Mouse (Mus musculus) hematopoietic stem cell, adult 5-6 weeks (primary cell): ENCODE data around the gene Cavin2. TPM values are rescaled to one million over a fixed set of nuclear protein-coding genes. Genes with fewer than 3 reads are reported as not detected.

Experiments
- ATAC-seq, 2 experiments: fragments of 125-278 bp in 1 of 2; replicated peaks in 1 of 2; 2 replicates each; pipeline ENCODE4 v1.8.0; 2016 to 2017; ENCODE audit warnings: inconsistent platforms in 2 of 2, mild to moderate bottlenecking in 2 of 2, moderate number of reproducible peaks in 2 of 2, low read depth in 1 of 2, moderate TSS enrichment in 1 of 2; ENCODE audit not compliant: low FRiP score in 2 of 2, poor library complexity in 2 of 2, severe bottlenecking in 2 of 2, insufficient read depth in 1 of 2, low TSS enrichment in 1 of 2
- total RNA-seq: library from RNA; stranded (forward); fragments of 172-1452, 232-1000 nt; gene quantifications from 2 replicates; pipeline ENCODE4 v1.2.3, GENCODE M21; 2017

Cavin2 gene
- total RNA-seq, 1 experiment from 2014 or later = 8.6 TPM

DNA sequence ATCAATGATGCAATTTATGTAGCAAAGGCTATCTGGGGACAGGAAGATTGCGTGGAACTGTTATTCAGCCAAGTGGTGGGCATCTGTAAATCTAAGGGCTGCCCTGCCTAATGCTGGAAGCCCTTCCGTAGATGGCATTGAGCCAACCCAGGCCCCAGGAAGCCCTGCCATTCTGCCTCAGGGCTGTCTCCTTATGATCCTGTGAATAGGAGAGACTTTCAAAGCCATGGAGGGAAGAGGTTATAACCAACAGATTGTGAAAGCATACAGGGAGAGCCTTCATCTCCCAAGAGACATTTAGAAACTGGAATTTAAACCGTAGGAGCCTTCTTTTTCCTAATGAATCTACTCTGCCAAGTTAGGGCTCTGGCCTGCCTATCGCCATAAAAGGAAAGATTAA is 1.7 kb downstream of the Cavin2 start:
- no peak for ATAC-seq

DNA sequence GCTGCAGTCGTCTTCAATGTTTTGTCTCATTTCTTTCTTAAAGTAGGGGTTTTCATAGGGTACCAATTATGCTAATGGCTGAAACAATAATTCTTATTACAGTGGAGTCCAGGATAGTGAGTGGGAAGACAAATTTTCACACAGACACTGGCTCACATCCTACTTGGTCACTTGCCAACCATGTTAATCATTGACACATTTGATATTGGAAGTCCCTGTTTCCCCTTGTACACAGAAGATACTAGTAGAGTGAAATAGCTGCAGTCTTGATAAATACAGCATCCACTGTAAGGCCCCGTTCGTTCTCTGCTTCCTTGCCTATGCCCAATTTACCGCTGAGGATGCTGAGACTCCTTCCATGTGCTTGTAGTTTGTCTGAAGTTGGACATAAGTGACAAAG is 3.4 kb downstream of the Cavin2 start:
- no peak for ATAC-seq

DNA sequence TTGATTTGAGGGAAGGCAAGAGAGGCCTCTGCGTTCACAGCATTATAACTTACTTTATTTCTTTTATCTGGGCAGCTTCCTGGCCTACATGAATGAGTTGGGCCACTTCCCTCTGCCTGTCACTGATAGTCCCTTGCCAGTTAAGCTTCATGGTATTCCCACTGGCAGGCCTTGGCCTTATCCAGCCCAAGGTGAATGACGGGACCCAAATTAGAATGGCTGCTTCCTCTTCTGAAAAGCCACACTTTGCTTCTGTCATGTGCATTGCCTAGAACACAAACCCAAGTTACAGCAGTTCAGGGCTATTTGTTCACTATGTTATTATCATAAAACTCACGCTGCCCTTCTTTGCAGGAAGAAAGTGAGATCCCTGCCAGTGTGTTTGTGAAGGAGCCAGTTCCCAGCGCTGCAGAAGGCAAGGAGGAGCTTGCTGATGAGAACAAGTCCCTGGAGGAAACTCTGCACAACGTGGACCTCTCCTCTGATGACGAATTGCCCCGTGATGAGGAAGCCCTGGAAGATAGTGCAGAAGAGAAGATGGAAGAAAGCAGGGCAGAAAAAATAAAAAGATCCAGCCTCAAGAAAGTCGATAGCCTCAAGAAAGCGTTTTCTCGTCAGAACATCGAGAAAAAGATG is 11.5 kb downstream of the Cavin2 start:
- peak; percentile 81 to 83 for ATAC-seq

DNA sequence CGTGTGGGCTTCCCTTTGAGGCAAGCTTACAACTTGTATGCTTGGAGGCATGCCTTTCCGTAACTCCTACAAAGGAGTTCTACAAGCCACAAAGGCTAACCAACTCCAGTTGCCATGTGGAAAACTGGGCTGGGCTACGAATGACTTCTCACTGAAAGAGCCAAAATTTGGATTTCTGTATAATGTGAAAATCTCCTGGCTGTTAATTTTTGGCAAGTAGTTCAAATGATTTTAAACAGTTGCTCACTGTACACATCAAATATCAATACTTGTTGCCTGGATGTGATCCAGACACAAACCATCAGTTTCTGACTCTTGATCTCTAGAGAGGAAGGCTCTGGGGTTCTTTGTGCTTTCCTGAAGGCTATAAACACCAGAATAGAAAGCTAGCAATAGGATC is 18.1 kb downstream of the Cavin2 start:
- ATAC-seq = no peak

DNA sequence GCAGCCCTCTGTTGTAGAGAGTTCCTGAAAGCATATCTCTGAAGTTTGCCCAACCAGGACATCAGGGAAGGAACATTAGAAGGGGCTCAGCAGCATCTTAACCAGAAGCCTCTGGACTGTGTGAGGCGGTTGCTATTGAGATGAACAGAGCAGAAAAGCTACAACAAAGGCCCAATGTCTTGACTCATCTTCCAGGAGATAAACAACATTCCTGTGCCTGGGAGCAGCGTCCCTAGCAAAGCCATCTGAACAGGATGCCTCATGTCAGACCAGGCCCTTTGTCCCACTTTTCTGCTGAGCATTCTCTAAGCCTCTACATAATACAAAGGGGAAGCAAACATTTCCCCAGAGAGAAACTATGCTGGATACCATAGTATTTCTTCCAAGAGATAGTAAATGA is 26.6 kb downstream of the Cavin2 start:
- no peak for ATAC-seq

DNA sequence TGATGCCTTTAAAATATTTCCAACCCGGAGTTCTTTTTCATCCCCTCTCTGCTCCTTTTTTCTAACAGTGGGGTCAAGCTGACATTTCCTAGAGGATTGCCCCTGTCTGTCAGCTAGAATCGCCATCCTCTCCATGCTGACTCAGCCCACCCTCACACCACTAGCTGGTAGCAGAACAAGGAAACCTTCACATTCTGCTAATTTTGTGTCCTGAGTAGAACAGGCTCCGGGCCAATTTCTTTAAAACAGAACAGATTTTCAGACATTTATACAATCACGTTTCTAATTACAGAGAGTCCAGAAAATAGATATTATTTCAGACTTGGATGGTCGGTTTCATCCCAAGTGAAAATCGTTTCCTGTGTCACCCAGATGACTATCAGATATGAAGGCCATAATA is 34.6 kb downstream of the Cavin2 start:
- ATAC-seq = no peak

DNA sequence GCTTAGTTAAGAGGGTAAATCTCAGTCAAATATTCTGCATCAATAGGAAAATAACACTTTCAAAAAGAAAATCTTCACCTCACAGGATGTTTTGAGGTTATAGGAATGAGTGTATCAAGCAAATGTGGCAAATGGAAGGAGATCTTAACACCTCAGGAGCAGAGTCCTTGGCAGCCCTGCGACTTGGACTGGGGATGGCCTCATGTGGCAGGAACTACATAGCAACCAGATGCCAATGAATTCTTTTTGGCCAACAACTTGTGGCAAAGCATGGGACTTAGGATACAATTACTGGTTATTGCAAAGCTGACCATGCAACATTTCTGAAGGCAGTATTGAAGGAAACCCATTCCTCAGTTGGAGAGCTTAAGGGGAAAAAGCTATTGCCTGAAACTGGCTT is 39.6 kb downstream of the Cavin2 start:
- ATAC-seq = no peak

DNA sequence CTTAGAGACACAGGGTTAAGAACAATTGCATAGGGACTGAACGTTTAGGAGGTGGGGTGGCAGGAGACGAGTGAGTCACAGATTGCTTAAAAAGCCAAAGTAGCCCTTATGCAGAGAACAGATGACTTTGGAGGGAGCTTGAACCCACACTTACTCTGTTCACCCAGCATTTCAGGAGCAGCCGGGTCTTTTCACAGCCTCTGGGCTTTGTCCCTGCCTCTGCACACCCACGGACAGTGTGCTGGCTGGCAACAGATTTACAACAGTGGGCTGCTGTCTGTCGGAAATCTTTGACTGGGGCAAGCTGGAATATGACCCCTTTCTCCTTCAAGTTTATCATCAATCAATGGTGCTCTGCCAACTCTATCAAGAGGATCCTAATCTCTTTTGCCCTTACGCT is 44.1 kb downstream of the Cavin2 start:
- ATAC-seq = no peak

DNA sequence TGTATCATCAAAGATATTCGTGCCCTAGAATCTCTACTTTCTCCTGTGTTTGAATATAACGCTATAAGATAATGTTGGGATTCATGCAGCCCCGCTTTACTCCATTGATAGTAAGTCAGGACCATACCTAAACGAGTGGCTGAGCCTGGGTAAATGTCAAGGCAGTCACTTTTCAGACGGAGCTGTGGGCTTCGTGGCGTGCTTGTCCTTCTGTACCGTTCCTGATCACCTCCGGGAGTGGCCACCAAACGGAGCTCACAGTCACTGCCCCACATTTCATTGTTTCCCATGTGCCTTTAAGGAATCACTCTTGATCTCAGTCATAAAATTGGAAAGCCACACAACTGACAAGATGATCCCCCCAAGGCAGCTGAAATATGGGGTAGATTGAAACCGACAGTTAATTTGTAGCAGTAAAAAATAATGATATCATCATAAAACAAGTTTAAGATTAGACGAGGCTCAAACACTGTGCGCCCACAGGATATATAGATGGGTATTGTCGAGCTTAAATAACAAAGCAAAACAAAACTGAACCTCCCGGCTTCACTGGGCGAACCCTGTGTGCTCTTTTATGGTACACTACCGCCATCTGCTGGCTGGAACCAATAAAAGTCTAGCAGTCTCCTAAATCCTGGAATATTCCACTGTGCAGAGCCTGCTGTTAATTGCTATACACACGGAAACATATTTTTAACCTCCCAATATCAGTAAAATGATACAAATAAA is 44.8 kb downstream of the Cavin2 start:
- peak; percentile 82 to 88 for ATAC-seq

DNA sequence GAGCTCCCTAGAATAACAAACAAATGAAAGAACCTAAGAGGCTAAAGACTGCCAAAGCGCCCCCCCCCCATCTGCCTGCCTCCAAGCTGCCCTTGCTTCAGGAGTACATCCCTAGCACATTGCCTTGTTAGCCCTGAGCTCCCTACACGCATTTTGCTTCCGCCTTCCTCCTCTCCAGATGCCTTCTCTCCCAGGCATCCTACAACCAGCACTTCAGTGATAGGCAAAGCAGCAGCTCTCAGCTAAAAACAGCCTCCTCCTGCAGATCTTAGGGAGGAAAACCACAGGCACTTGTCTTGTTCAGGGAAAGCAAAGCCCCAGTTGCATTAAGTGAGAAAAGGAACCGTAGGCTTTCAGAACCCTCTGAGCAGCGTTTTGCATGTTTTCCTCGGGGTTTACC is 45.4 kb downstream of the Cavin2 start:
- peak in 1 of 2 experiments; percentile 13; a peak in 1 of 4 replicates for ATAC-seq

DNA sequence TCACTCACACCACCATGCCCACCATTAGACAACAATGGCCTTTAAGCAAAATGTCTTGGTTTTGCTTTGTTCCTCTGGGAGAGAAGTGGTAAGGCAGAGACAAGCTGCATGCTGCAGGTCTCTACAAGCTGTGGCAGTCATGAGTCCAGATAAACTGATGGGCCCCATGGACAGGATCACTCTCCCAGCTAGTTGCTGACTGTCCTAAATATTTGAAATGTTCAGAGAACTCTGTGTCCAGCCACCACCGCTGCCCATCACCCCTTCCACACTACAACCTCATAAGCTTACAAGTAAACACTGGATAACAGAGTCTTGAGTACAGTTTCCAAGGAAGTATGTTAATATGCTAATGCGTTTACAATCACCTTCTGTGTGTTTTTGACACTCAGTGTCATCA is 46.2 kb downstream of the Cavin2 start:
- ATAC-seq = no peak

DNA sequence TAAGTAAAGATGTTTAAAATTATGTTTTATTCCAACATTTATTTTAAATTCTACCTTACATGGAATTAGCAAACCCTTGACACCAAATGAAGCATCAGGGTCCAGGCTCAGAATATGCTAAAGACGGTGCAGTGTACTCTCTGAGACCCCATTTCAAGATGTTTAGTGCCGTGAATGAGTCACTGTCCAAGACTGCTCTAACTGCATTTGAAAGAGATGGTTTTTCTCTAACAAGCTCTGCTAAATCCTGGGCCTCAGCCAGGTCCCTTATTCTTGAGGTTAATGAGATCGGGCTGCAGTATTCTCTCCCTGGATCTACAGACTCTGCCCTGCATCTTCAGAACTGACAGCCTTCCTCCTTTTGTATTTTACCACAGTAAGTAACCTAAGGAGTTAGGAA is 55.2 kb downstream of the Cavin2 start:
- ATAC-seq = no peak

DNA sequence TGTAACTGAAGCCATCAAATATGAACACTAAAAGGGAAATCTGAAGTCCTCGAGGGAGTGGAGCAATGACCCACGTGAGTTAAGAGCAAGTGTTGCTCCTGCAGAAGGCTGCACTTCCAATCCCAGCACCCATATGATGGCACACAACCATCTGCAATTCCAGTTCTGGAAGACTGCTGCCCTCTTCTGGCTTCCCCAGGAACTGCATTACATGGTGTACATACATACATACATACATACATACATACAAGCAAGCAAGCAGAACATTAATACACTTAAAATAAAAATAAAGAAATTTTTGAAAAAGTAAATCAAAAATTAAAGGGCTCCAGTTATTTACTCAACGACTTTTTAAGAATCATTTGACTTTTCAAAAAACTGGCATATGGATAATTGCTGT is 58.7 kb downstream of the Cavin2 start:
- ATAC-seq = no peak

DNA sequence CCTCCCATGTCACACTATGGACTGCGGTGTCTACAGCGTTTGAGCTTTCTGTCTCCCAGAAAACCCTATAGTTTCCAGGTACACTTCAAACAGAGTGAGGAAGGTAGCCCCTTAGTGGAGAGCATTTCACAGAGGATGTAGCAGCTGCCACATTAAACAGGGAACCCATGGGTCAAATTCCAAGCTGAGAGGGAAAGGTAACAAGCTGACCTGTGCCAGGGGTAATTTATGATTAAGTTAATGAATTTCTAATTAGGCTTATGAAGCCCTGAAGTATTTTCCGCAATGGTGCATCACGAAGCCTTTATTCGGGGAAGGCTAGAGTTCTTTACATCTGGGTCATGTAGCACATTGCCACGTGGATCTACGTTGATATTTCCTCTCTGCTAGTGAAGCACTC is 59.7 kb downstream of the Cavin2 start:
- ATAC-seq = no peak

DNA sequence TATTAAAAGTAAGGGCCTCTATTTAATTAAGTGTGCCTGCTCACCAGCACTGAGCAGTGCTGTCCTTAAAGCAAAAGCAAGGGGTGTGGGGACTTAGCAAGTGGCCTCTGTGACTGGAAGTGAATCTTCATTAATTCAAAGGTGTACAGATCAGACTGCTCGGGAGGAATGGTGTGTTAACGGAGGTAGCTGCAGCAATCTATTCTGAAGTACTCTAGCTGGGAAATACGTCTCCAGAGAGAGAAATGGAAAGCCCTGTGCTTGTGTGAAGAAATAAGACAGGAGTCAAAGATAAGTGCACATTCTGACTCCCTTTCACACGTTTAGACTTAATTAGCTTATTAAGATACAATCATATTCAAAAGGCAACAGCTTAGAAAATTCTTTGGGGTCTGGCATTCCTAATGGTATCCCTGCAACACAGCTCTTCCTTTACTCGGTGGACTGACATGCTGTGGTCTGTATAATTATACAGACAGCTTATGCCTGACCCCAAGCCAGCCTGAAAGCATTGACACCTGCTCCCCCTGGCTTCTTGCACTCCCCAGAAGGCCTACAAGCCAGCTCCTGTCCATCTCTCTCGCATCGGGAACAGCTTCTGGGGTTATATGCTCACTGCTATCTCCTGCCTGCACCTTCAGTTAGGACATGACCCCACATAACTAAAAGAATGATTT is 60.5 kb downstream of the Cavin2 start:
- ATAC-seq = no peak
